Mouse (Mus musculus): ENCODE measurements around the gene Hexb.

DNA sequence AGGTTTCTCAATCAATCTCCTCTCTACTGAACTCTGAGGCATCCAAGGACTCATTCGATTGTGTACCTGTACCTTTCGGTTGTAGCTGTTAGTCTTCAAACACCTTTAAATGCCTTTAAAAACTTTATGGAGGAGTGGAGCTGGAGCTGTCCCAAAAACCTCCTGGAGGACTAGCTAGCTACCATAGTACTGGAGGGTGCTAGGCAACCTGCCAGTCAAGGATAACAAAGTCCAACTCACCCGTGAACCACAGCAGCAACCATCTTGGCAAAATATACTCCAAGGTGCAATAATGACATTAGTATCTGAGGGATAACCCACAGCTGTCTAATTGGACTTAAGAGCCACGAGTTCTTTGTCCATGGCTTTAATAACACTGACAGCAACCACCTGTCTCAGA is 3.7 kb upstream of the Hexb start:
- TF ChIP-seq POLR2A (IDR thresholded peaks at IDR 0.05; ENCODE audit: borderline replicate concordance, control insufficient read depth, low read depth, low read length) (no peak), CTCF (IDR thresholded peaks at IDR 0.05; ENCODE audit: control insufficient read depth, insufficient read depth, low read length) (no peak)

Measured in bone marrow, adult 2 months (tissue).